Mouse (Mus musculus) erythroblast, embryonic 14.5 days (primary cell): ENCODE results near the gene Thbs3.

Experiments used
- GATA1 ChIP-seq: IDR thresholded peaks from 2 replicates; pipeline ENCODE4 v1.6.1; 2012; ENCODE audit warnings: low read length, inconsistent platforms, mixed read lengths
- TAL1 ChIP-seq: IDR thresholded peaks from 3 replicates; pipeline ENCODE4 v1.6.1; 2012; ENCODE audit warnings: low read length, inconsistent platforms, mixed read lengths

GRCm38 (mm10) chr3:89202253-89203141 lies 12.5 kb upstream of the Thbs3 start, which contains the start of gene Gba:
- TF ChIP-seq GATA1 = no peak
- TF ChIP-seq TAL1 = no peak
